Mouse (Mus musculus) liver, embryonic 16.5 days (tissue): ENCODE results near the gene Pla2g4b. TPM values are rescaled to one million over a fixed set of nuclear protein-coding genes. Genes with fewer than 3 reads are reported as not detected.

Experiments
- ATAC-seq: fragments of 200-750 bp; cut with Nextera tagmentation; 2 replicates; pipeline ENCODE4 v1.8.0; 2017; ENCODE audit warnings: low read depth, mild to moderate bottlenecking, moderate number of reproducible peaks, moderate library complexity
- H3K27ac ChIP-seq: fragments of 300-500 bp; sonication (generic); 2 replicates; pipeline ENCODE4 v1.5.1; 2014; ENCODE audit warnings: mild to moderate bottlenecking, low read length
- H3K27me3 ChIP-seq: fragments of 300-500 bp; sonication (generic); 2 replicates; pipeline ENCODE4 v1.6.1; 2014; ENCODE audit warnings: low read depth, low read length, mixed read lengths; ENCODE audit not compliant: control insufficient read depth, insufficient read depth
- H3K36me3 ChIP-seq: fragments of 300-500 bp; sonication (generic); 2 replicates; pipeline ENCODE4 v1.6.1; 2014; ENCODE audit warnings: mild to moderate bottlenecking; ENCODE audit not compliant: control insufficient read depth, insufficient read depth
- H3K4me1 ChIP-seq: fragments of 300-500 bp; sonication (generic); 2 replicates; pipeline ENCODE4 v1.6.1; 2014; ENCODE audit warnings: low read depth, low read length, mixed read lengths; ENCODE audit not compliant: control insufficient read depth
- H3K4me2 ChIP-seq: fragments of 300-500 bp; sonication (generic); 2 replicates; pipeline ENCODE4 v1.6.1; 2014; ENCODE audit warnings: low read depth, low read length, mixed read lengths
- H3K4me3 ChIP-seq: fragments of 300-500 bp; sonication (generic); 2 replicates; pipeline ENCODE4 v1.5.1; 2014; ENCODE audit warnings: low read depth, mild to moderate bottlenecking, low read length
- H3K9ac ChIP-seq: fragments of 300-500 bp; sonication (generic); 2 replicates; pipeline ENCODE4 v1.6.1; 2014; ENCODE audit warnings: low read depth, low read length
- H3K9me3 ChIP-seq: fragments of 300-500 bp; sonication (generic); replicated peaks from 2 replicates; pipeline ENCODE4 v1.6.1; 2016; ENCODE audit warnings: low read length; ENCODE audit not compliant: control insufficient read depth
- WGBS: fragments of 180-500 bp; shearing (Covaris S2); extraction: QIAGEN DNeasy Blood & Tissue Kit; methylation state at CpG from one replicate; pipeline ENCODE4 v1.1.7; 2014; ENCODE audit not compliant: insufficient replicate concordance; 5-methylcytosine and 5-hydroxymethylcytosine counted together
- polyA plus RNA-seq: library from polyadenylated mRNA; unstranded; fragments of >200 nt; fragmentation: Nextera tagmentation; extraction: Ambion mirVana; gene quantifications from 2 replicates; pipeline ENCODE4 v1.2.1, GENCODE M21; 2015

Pla2g4b gene
- 0.13 and 0.36 TPM in 2 replicates for polyA plus RNA-seq

DNA sequence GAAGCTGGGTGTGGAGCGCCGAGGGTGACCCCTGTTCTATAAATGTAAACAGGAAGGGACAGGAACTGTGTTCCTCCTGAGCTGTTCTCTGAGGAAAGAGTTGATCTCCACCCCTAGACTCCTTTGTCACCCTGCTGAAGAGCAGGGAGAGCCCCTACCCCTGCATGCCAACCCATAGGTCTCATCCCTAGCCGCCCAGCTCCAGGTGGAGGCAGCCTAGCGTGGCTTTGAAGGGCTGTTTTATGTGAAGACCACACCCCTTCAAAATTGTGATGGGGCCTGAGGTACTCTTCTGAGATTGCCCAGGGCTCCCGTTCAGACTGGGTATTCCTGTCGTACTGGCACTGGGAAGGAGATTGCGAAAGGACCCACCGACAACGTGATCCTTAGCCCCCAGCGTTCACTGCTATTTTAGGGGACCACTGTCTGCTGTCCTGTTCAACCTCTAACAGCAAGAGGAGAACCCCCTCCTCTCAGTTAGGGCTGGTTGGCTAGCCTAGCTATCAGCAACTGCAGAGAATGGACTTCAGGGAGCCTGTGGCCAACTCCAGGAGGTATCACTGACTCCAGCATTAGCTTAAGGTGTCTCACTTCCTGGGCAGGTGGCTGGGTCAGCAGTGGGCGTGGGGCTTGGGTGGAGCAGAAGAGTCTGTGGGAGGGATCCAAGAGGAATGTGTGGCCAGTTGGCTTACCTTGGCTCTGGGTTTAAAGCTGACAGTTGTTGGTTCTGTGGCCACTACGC, at the start of gene Pla2g4b:
Gene Pla2g4b (plus strand): TSS at position 692 of the 742 bp plus-strand sequence.
- Histone ChIP-seq H3K4me1 (peaks cover 11% of the 10 kb centered on the region), H3K36me3 (no peaks in the 10 kb centered on the region; the same call in 1 of the 2 replicates), H3K4me3 (no peak within 1 kb of the TSS), H3K9me3 (no peaks in the 10 kb centered on the region), H3K4me2 (no peak within 1 kb of the TSS), H3K27ac (no peak within 1 kb of the TSS), H3K27me3 (no peaks in the 10 kb centered on the region), H3K9ac (no peak within 1 kb of the TSS)
- ATAC-seq, result no peak
- WGBS, result 76% methylated on average over 12 of the region's 12 CpGs

DNA sequence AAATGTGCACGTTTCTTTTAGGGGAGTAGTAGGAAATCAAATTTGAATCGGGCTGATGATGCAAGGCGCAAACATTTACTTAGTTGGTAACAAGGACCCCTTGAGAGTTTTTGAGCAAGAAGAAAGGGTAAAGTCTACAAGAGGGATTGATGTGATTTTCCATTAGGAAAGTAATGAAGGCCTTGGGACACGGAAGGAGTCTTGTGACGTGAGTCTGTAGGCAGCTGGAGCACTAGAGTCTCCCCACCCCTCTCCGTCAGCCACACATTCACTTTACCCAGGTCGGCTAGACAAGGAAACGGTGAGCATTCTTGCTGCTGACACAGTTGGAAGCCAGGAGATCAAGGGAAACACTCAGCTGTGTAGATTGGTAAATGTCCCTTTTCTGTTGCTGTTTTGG, 47.3 kb upstream of the Pla2g4b start:
- Histone ChIP-seq H3K36me3 (no peaks in the 10 kb centered on the region), H3K4me3 (no peak overlapping the region), H3K9ac (no peak overlapping the region), H3K9me3 (no peaks in the 10 kb centered on the region), H3K4me2 (no peak overlapping the region), H3K27ac (no peak overlapping the region), H3K27me3 (no peaks in the 10 kb centered on the region), H3K4me1 (no peaks in the 10 kb centered on the region)
- ATAC-seq, result no peak
- 72% methylated on average over 8 of the region's 8 CpGs for WGBS

DNA sequence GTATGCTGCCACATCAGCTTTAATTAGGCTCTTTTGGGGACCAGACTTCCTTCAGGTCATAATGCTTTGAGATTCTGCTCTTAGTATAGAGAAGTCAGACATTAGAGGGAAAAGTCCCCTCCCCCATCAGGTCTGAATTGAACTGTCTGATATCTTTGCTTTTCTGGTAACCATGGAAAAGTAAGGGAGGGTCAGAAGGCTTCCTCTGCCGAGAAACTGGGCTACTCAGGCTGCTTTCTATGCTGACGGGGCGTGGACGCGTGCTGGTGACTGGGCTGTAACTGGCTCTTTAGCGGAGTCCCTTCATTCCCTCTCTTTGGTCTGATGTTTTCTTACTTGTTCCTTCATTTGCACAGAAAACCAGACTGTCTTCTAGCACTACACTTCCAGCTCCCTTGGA, 46.8 kb upstream of the Pla2g4b start:
- H3K4me2 ChIP-seq, result no peak overlapping the region
- 65% methylated on average over 6 of the region's 6 CpGs for WGBS
- H3K4me1 ChIP-seq, result no peaks in the 10 kb centered on the region
- H3K27ac ChIP-seq, result no peak overlapping the region
- no peak for ATAC-seq
- no peaks in the 10 kb centered on the region for H3K9me3 ChIP-seq
- no peaks in the 10 kb centered on the region for H3K36me3 ChIP-seq
- H3K27me3 ChIP-seq, result no peaks in the 10 kb centered on the region
- no peak overlapping the region for H3K4me3 ChIP-seq
- no peak overlapping the region for H3K9ac ChIP-seq

DNA sequence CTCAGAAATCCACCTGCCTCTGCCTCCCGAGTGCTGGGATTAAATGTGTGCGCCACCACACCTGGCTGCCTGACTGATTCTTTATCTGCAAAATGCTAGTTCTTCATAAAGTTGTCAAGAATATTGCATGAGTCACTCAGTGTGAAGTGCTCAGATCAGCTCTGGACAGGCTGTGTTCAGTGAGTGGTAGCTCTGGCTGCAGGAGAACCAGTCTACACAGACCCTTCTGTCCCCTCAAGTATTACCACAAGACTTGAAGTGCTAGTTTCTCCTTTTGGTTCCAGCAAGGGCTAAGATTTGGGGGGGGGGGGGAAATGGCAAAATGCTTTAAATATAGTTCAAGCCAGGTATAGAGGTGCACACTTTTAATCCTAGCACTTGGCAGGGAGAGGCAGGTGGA, 45.8 kb upstream of the Pla2g4b start:
- no peak for ATAC-seq
- H3K4me2 ChIP-seq, result no peak overlapping the region

DNA sequence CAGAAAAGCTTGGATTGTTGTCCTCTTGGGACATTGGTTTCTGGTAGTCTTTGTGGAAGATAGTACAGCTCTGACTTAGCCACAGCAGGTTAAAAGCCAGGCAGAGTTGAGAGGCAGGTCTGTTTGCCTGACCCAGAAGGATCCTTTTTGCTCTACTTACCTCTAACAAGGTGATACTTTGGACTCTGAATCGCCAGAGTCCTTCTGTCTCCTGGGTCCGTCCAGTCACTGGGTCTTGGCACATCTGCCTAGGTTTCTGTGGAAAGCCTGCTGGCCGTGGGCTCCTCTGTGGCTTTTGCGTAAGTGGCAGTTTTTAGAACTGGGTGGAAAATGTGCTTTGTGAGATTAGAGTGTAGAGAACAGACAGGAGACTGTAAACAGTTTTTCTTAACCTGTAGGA, 44.3 kb upstream of the Pla2g4b start:
- H3K4me3 ChIP-seq, result no peak overlapping the region
- no peak overlapping the region for H3K4me2 ChIP-seq
- H3K27me3 ChIP-seq, result no peaks in the 10 kb centered on the region
- H3K27ac ChIP-seq, result no peak overlapping the region
- no peaks in the 10 kb centered on the region for H3K4me1 ChIP-seq
- ATAC-seq, result no peak
- H3K36me3 ChIP-seq, result no peaks in the 10 kb centered on the region
- 51% methylated on average over 4 of the region's 4 CpGs for WGBS
- H3K9ac ChIP-seq, result no peak overlapping the region
- no peaks in the 10 kb centered on the region for H3K9me3 ChIP-seq

More for the DNA sequence above, 45.8 kb upstream of the Pla2g4b start:
- H3K27me3 ChIP-seq, result no peaks in the 10 kb centered on the region
- H3K9me3 ChIP-seq, result no peaks in the 10 kb centered on the region
- H3K4me3 ChIP-seq, result no peak overlapping the region
- no peak overlapping the region for H3K27ac ChIP-seq
- no peaks in the 10 kb centered on the region for H3K36me3 ChIP-seq
- WGBS, result 76% methylated on average over 2 of the region's 2 CpGs
- H3K9ac ChIP-seq, result no peak overlapping the region
- no peaks in the 10 kb centered on the region for H3K4me1 ChIP-seq

DNA sequence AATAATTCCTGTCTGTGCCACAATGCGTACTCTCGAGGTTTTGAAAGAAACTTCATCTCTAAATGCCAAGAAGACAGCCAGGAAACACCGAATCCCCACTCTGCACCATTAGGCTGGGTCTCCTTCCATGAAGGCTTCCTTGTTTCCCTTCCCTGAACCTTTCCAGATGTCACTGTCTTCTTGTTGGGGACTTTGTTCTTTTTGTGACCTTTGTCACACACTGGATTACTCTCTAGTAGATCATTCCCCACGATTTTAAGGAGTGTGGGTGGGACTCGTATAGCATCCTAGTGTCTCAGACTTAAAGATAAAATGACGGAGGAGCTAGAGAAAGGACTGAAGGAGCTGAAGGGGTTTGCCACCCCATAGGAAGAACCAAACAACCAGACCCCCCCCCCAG, 42.3 kb upstream of the Pla2g4b start:
- Histone ChIP-seq H3K9me3 (no peaks in the 10 kb centered on the region), H3K36me3 (no peaks in the 10 kb centered on the region), H3K27ac (no peak overlapping the region), H3K27me3 (no peaks in the 10 kb centered on the region), H3K4me3 (no peak overlapping the region), H3K4me2 (no peak overlapping the region), H3K9ac (no peak overlapping the region), H3K4me1 (peaks cover 3% of the 10 kb centered on the region)
- no peak for ATAC-seq
- 69% methylated on average over 6 of the region's 6 CpGs for WGBS

DNA sequence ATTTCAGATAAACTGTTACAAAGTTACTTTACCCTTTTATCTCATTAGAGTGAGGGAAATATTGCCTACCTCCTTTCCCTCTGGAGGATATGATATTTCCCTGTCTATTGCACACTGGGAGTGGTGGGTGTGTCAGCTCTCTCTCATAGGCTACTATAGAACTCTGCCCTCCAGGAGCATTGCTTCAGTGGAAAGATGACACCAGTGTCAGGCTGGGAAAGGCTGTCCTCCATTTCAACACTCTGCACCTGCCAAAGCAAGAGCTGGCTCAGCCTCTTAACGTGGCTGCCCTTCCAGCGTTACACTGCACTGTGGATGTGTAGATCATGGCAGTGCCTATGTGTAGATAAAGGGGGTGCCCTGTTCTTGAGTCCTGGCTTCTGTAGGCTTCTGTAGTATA, 40.9 kb upstream of the Pla2g4b start:
- Histone ChIP-seq H3K36me3 (no peaks in the 10 kb centered on the region), H3K4me3 (no peak overlapping the region), H3K9me3 (no peaks in the 10 kb centered on the region), H3K27ac (no peak overlapping the region), H3K9ac (no peak overlapping the region), H3K4me2 (no peak overlapping the region), H3K4me1 (peaks cover 3% of the 10 kb centered on the region), H3K27me3 (no peaks in the 10 kb centered on the region)
- no peak; the same call in 1 of the 2 replicates for ATAC-seq
- WGBS, result 70% methylated on average over 2 of the region's 2 CpGs

DNA sequence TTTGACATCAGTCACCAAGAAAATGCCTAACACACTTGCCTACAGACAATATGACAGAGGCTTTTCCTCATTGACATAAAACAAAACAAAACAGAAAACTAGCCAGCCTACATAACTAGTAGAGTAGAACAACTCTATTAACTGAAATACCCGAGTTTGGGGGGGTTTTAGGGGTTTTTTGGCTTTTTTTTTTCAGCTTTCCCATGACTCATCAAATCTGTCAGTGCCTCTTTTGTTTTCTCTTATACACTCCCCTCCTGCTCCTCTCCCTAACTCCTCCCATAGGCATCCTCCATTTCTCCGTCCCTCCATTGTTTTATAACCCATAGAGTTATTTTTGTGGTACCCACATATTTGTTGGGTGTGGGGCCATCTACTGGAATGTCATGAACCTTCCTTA, 39.7 kb upstream of the Pla2g4b start:
- WGBS, result 40% methylated on average over 2 of the region's 2 CpGs
- Histone ChIP-seq H3K36me3 (no peaks in the 10 kb centered on the region), H3K4me1 (peaks cover 3% of the 10 kb centered on the region)

DNA sequence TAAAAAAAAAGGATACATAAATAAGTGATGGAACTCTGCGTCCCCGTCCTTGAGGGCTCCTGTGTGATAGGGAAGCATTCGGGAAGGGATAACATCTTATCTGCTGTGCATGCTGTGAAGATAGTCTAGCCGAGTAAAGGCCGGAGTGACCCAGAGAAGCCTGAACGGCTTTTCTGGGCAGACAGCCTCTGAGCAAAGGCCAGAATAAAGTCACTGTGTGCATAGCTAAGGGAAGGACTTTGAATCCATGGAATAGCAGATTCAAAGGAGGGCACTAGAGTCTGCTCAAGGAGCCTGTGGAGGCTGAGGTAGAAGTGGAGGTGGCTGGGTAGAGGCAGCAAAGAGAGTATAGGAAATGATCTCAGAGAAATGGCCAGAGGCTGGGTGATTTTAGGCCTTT, 38.4 kb upstream of the Pla2g4b start:
- H3K9ac ChIP-seq, result no peak overlapping the region
- no peak for ATAC-seq
- H3K27ac ChIP-seq, result no peak overlapping the region
- no peak overlapping the region for H3K4me2 ChIP-seq
- 52% methylated on average over 6 of the region's 6 CpGs for WGBS
- no peaks in the 10 kb centered on the region for H3K27me3 ChIP-seq
- peaks cover 3% of the 10 kb centered on the region for H3K4me1 ChIP-seq
- no peak overlapping the region for H3K4me3 ChIP-seq
- H3K36me3 ChIP-seq, result no peaks in the 10 kb centered on the region
- no peaks in the 10 kb centered on the region for H3K9me3 ChIP-seq

More for the DNA sequence above, 39.7 kb upstream of the Pla2g4b start:
- Histone ChIP-seq H3K4me3 (no peak overlapping the region), H3K9ac (no peak overlapping the region), H3K4me2 (no peak overlapping the region), H3K27me3 (no peaks in the 10 kb centered on the region), H3K9me3 (no peaks in the 10 kb centered on the region), H3K27ac (no peak overlapping the region)
- no peak for ATAC-seq
